Mouse (Mus musculus): ENCODE measurements around the gene Mrps18b.
"Not testable (repeated sequence)": the region's sequence is repeated elsewhere in the genome, so short reads cannot be mapped to it uniquely, and the experiment has no call there.

Gene Mrps18b

GRCm38 (mm10) chr17:35916297-35917142 lies at the start of gene Mrps18b, which contains the start of gene Ppp1r10:
Gene Mrps18b (minus strand): TSS chr17:35916389.
Gene Ppp1r10 (plus strand): TSS chr17:35916434.
- DNase-seq (ENCODE audit: low spot score): peak; percentile 97

GRCm38 (mm10) chr17:35963279-35963678 lies 47.1 kb upstream of the Mrps18b start:
- DNase-seq (ENCODE audit: low spot score): no peak

GRCm38 (mm10) chr17:35958533-35959223 lies 42.5 kb upstream of the Mrps18b start:
- no peak for DNase-seq (ENCODE audit: low spot score)

GRCm38 (mm10) chr17:35954665-35955064 lies 38.5 kb upstream of the Mrps18b start:
- DNase-seq (ENCODE audit: low spot score): no peak

- not testable (repeated sequence) for DNase-seq (ENCODE audit: low spot score)
These were observed 36.4 kb upstream of the Mrps18b start for GRCm38 (mm10) chr17:35952559-35952958.

GRCm38 (mm10) chr17:35950946-35951345 lies 34.8 kb upstream of the Mrps18b start:
- not testable (repeated sequence) for DNase-seq (ENCODE audit: low spot score)

- no peak for DNase-seq (ENCODE audit: low spot score)
These were observed 23.8 kb upstream of the Mrps18b start for GRCm38 (mm10) chr17:35939941-35940340.

GRCm38 (mm10) chr17:35939108-35939507 lies 22.9 kb upstream of the Mrps18b start:
- DNase-seq (ENCODE audit: low spot score): no peak

GRCm38 (mm10) chr17:35937700-35938348 lies 21.6 kb upstream of the Mrps18b start:
- DNase-seq (ENCODE audit: low spot score): no peak

- not testable (repeated sequence) for DNase-seq (ENCODE audit: low spot score)
These were observed 19.6 kb upstream of the Mrps18b start for GRCm38 (mm10) chr17:35935763-35936162.

GRCm38 (mm10) chr17:35932608-35933007 lies 16.4 kb upstream of the Mrps18b start:
- no peak for DNase-seq (ENCODE audit: low spot score)

GRCm38 (mm10) chr17:35930627-35931026 lies 14.4 kb upstream of the Mrps18b start:
- DNase-seq (ENCODE audit: low spot score): no peak

- DNase-seq (ENCODE audit: low spot score): no peak
These were observed 13.3 kb upstream of the Mrps18b start for GRCm38 (mm10) chr17:35929534-35929933.

- DNase-seq (ENCODE audit: low spot score): no peak
These were observed 11.3 kb upstream of the Mrps18b start for GRCm38 (mm10) chr17:35927471-35927870.

GRCm38 (mm10) chr17:35923281-35923680 lies 7.1 kb upstream of the Mrps18b start:
- DNase-seq (ENCODE audit: low spot score): no peak

GRCm38 (mm10) chr17:35922566-35922965 lies 6.4 kb upstream of the Mrps18b start:
- no peak for DNase-seq (ENCODE audit: low spot score)

GRCm38 (mm10) chr17:35921710-35922109 lies 5.5 kb upstream of the Mrps18b start:
- DNase-seq (ENCODE audit: low spot score): no peak

GRCm38 (mm10) chr17:35920862-35921562 lies 4.8 kb upstream of the Mrps18b start:
- no peak for DNase-seq (ENCODE audit: low spot score)

GRCm38 (mm10) chr17:35920384-35920783 lies 4.2 kb upstream of the Mrps18b start:
- DNase-seq (ENCODE audit: low spot score): no peak

GRCm38 (mm10) chr17:35919864-35920301 lies 3.7 kb upstream of the Mrps18b start:
- DNase-seq (ENCODE audit: low spot score): no peak

- peak; percentile 96 for DNase-seq (ENCODE audit: low spot score)
These were observed 3.0 kb upstream of the Mrps18b start for GRCm38 (mm10) chr17:35919060-35919715.
